In genomic region chr16:10897372-10897771, GRCm38 (mm10) we compare ENCODE assay signal across 12 mouse cellular contexts.
DNase-seq lines count a peak whose midpoint lies in the region; ATAC-seq and TF ChIP-seq lines count a peak whose summit lies in the region.
"Had no signal": no experiment of that assay in that cellular context is flagged by ENCODE, and none has a peak within 500 bp of the region (broad histone marks: within the 10 kb centered on the region; RNA-seq: fewer than 3 reads in every experiment).

No protein-coding gene starts in this region.

- H3K9me3 ChIP-seq in lung, embryonic 16.5 days (ENCODE audit: control insufficient read depth, low read length): no peaks in the 10 kb centered on the region
- H3K9me3 ChIP-seq in embryonic facial prominence, embryonic 14.5 days (ENCODE audit: control insufficient read depth, low read length): no peaks in the 10 kb centered on the region

- POLR2A ChIA-PET in Patski (lab: Charles Lee): no interaction called here

- no peaks in the 10 kb centered on the region for H3K36me3 ChIP-seq in lung, embryonic 16.5 days (ENCODE audit: control insufficient read depth, insufficient read depth, low read length)
- H3K36me3 ChIP-seq in embryonic facial prominence, embryonic 14.5 days (ENCODE audit: control insufficient read depth, insufficient read depth, low read length): no peaks in the 10 kb centered on the region

- WGBS in lung, embryonic 16.5 days: 30% methylated on average over 6 of the region's 6 CpGs
- 29% methylated on average over 6 of the region's 6 CpGs for WGBS in embryonic facial prominence, embryonic 14.5 days

- CTCF ChIA-PET in Patski (lab: Charles Lee): no interaction called here

- no peak overlapping the region for H3K4me2 ChIP-seq in lung, embryonic 16.5 days (ENCODE audit: low read depth, low read length)
- H3K4me2 ChIP-seq in embryonic facial prominence, embryonic 14.5 days (ENCODE audit: low read depth, low read length): no peak overlapping the region

- DNase-seq in lung, postnatal 10 days: no peak
- DNase-seq in Patski (ENCODE audit: low read depth, low spot score): peak; percentile 35
- peak; percentile 85 for DNase-seq in embryonic facial prominence, embryonic 14.5 days (ENCODE audit: low spot score)
- DNase-seq in adrenal gland, adult (ENCODE audit: inconsistent age in 2 of 2, low spot score in 1 of 2): no peak
- no peak for DNase-seq in layer of hippocampus, adult 9-10 months (ENCODE audit: low spot score)
- DNase-seq: adrenal gland, postnatal 10 days; cerebellum, adult 18-20 months; gastrocnemius, postnatal 10 days; kidney, adult 9 months; right cerebral cortex, postnatal 25 days had no signal

- H3K27ac ChIP-seq in lung, embryonic 16.5 days (ENCODE audit: low read length): no peak overlapping the region
- H3K27ac ChIP-seq in embryonic facial prominence, embryonic 14.5 days (replicated peaks; ENCODE audit: low read depth, low read length): peak overlapping the region; percentile 4; the same call in 1 of the 2 replicates

- in situ Hi-C loops in Patski (cut with MboI; ENCODE audit: low pct_unique_long_range_greater_than_20kb): loop anchor here (5.0 to 25.0 kb wide), 3 partner anchors 50 to 515 kb away; no protein-coding TSS in a partner anchor

- no peak for TF ChIP-seq CTCF in Patski (IDR thresholded peaks at IDR 0.05)

- H3K9ac ChIP-seq in lung, embryonic 16.5 days (ENCODE audit: low read length): no peak overlapping the region
- no peak overlapping the region for H3K9ac ChIP-seq in embryonic facial prominence, embryonic 14.5 days (ENCODE audit: low read depth, low read length)

- no peak overlapping the region for H3K4me3 ChIP-seq in lung, embryonic 16.5 days (ENCODE audit: low read length)
- no peak overlapping the region for H3K4me3 ChIP-seq in embryonic facial prominence, embryonic 14.5 days (ENCODE audit: low read depth, low read length)

- ATAC-seq in lung, embryonic 16.5 days (ENCODE audit: low read depth): peak; percentile 36; the same call in 1 of the 2 replicates
- peak; percentile 72 for ATAC-seq in Patski
- peak; percentile 87 for ATAC-seq in embryonic facial prominence, embryonic 14.5 days (ENCODE audit: low read depth)
- peak; percentile 86 for ATAC-seq in monocyte, adult 5-6 weeks (replicated peaks; ENCODE audit: insufficient number of reproducible peaks, low FRiP score, low TSS enrichment, poor library complexity, severe bottlenecking)

- H3K27me3 ChIP-seq in lung, embryonic 16.5 days (ENCODE audit: control insufficient read depth, insufficient read depth, low read depth, low read length): no peaks in the 10 kb centered on the region
- no peaks in the 10 kb centered on the region for H3K27me3 ChIP-seq in Patski
- H3K27me3 ChIP-seq in embryonic facial prominence, embryonic 14.5 days (replicated peaks; ENCODE audit: control insufficient read depth, insufficient read depth, low read length): no peaks in the 10 kb centered on the region

- no peaks in the 10 kb centered on the region for H3K4me1 ChIP-seq in lung, embryonic 16.5 days (replicated peaks; ENCODE audit: control insufficient read depth, insufficient read depth, low read length)
- peaks cover 7% of the 10 kb centered on the region; the same call in 1 of the 2 replicates for H3K4me1 ChIP-seq in embryonic facial prominence, embryonic 14.5 days (ENCODE audit: control insufficient read depth, insufficient read depth, low read length)

Comparison
In these comparisons a context has a peak if more than half of its experiments do, and no peak if none do; other contexts are left out.
1. ATAC-seq: peak in every context shown above with its lines; median percentile 87 in embryonic facial prominence, embryonic 14.5 days; 86 in monocyte, adult 5-6 weeks; 72 in Patski; 36 in lung, embryonic 16.5 days.
2. DNase-seq: peak in Patski (single experiment) and embryonic facial prominence, embryonic 14.5 days (single experiment); none in lung, postnatal 10 days (single experiment), adrenal gland, adult (0 of 2) and layer of hippocampus, adult 9-10 months (single experiment).